Comparison of ENCODE assay signal across 24 mouse cellular contexts in the genomic region with DNA sequence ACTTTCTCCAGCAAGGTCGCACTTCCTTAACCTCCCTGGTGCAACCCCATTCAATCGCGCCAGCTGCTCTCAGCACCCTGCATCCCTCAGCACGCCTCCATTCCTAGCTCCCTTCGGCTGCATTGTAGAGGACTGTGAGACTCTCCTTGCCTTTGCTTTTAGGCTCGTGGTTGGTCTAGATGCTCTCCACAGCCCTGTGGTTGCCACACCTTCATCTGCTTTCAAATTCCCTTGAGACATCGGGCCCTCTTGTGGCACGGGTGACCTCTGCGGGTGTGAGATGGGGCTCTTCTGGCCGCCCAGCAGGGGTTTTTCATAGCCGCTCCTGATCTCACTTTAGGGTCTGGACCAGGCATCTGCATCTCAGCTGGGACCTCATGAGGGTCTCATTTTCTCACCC.
A peak's percentile ranks its signal among the peaks of the same experiment; 100 is the strongest.
DNase-seq lines count a peak whose midpoint lies in the region; ATAC-seq and TF ChIP-seq lines count a peak whose summit lies in the region.
"Had no signal": no experiment of that assay in that cellular context is flagged by ENCODE, and none has a peak within 500 bp of the region (broad histone marks: within the 10 kb centered on the region; RNA-seq: fewer than 3 reads in every experiment).

No protein-coding gene starts in this region.

- WGBS in midbrain, embryonic 15.5 days, result 83% methylated on average over 11 of the region's 11 CpGs
- 77% methylated on average over 11 of the region's 11 CpGs for WGBS in heart, embryonic 10.5 days

- no peaks in the 10 kb centered on the region for H3K36me3 ChIP-seq in CH12.LX (replicated peaks in 1 of 2; ENCODE audit: control insufficient read depth in 1 of 2, insufficient read depth in 1 of 2, low read length in 1 of 2)
- no peaks in the 10 kb centered on the region for H3K36me3 ChIP-seq in midbrain, embryonic 15.5 days (replicated peaks)
- H3K36me3 ChIP-seq in heart, embryonic 10.5 days, result no peaks in the 10 kb centered on the region
- H3K36me3 ChIP-seq: forebrain, embryonic 10.5 days; G1E; heart, embryonic 13.5 days had no signal

- H3K27ac ChIP-seq in CH12.LX (ENCODE audit: insufficient read depth, low read depth), result no peak overlapping the region
- no peak overlapping the region for H3K27ac ChIP-seq in midbrain, embryonic 15.5 days
- no peak overlapping the region for H3K27ac ChIP-seq in heart, embryonic 10.5 days
- H3K27ac ChIP-seq: forebrain, embryonic 10.5 days; forebrain, embryonic 13.5 days; heart, embryonic 13.5 days; hindbrain, embryonic 14.5 days; hindbrain, postnatal 0 days had no signal

- no peaks in the 10 kb centered on the region for H3K79me2 ChIP-seq in CH12.LX (replicated peaks; ENCODE audit: control insufficient read depth, extremely low read depth, insufficient read depth, poor library complexity, severe bottlenecking)

- peaks cover 3% of the 10 kb centered on the region for H3K27me3 ChIP-seq in CH12.LX (replicated peaks)
- no peaks in the 10 kb centered on the region for H3K27me3 ChIP-seq in midbrain, embryonic 15.5 days (replicated peaks)
- H3K27me3 ChIP-seq in heart, embryonic 10.5 days (ENCODE audit: insufficient read depth, poor library complexity, severe bottlenecking), result peaks cover 86% of the 10 kb centered on the region

- H3K4me2 ChIP-seq in CH12.LX (ENCODE audit: insufficient read depth, low read depth, poor library complexity, severe bottlenecking), result peak overlapping the region; percentile 35
- H3K4me2 ChIP-seq in midbrain, embryonic 15.5 days, result no peak overlapping the region
- H3K4me2 ChIP-seq: forebrain, embryonic 13.5 days; heart, embryonic 13.5 days; hindbrain, embryonic 14.5 days had no signal

- dilution Hi-C loops in CH12.LX (cut with MboI; ENCODE audit: extremely low pct_ligation_motif_present, extremely low pct_unique_long_range_greater_than_20kb, low sequenced_read_pairs), result no loop called here

- peak in 1 of 2 experiments; percentile 67; a peak in 2 of 4 replicates for TF ChIP-seq CTCF in CH12.LX (conservative IDR thresholded peaks at IDR 0.05 in 1 of 2, IDR thresholded peaks at IDR 0.05 in 1 of 2; ENCODE audit: low read depth in 2 of 2, low read length in 2 of 2)

- no peak overlapping the region for H3K4me3 ChIP-seq in CH12.LX (replicated peaks in 1 of 3; ENCODE audit: low read depth in 2 of 3, low read length in 2 of 3, poor library complexity in 1 of 3)
- H3K4me3 ChIP-seq in midbrain, embryonic 15.5 days, result no peak overlapping the region
- H3K4me3 ChIP-seq in heart, embryonic 10.5 days, result no peak overlapping the region
- H3K4me3 ChIP-seq: forebrain, embryonic 10.5 days; forebrain, embryonic 13.5 days; heart, embryonic 13.5 days had no signal

- no peak for TF ChIP-seq POLR2A in CH12.LX (IDR thresholded peaks at IDR 0.05; ENCODE audit: low read depth, low read length)

- H3K9me3 ChIP-seq in CH12.LX (replicated peaks; ENCODE audit: low read length), result no peaks in the 10 kb centered on the region
- H3K9me3 ChIP-seq in midbrain, embryonic 15.5 days, result no peaks in the 10 kb centered on the region
- H3K9me3 ChIP-seq in heart, embryonic 10.5 days, result peaks cover 6% of the 10 kb centered on the region; the same call in 1 of the 2 replicates
- H3K9me3 ChIP-seq: forebrain, embryonic 13.5 days; G1E; heart, embryonic 13.5 days had no signal

- DNase-seq in CH12.LX (ENCODE audit: extremely low read depth), result peak; percentile 78
- DNase-seq in ES-CJ7 (ENCODE audit: low read depth, low spot score), result peak; percentile 75
- peak; percentile 75 for DNase-seq in ZHBTc4 (ENCODE audit: low read depth, low spot score)
- DNase-seq in thymus, adult 18-20 months, result no peak
- DNase-seq in heart, embryonic 10.5 days (ENCODE audit: low spot score), result no peak
- DNase-seq: adrenal gland, postnatal 10 days; adrenal gland, postnatal 36 days; cerebellum, adult 18-20 months; cerebellum, adult 9-10 months; cerebellum, postnatal 14 days; gastrocnemius, postnatal 10 days; gastrocnemius, postnatal 36 days; heart, postnatal 14 days; heart, postnatal 4 days had no signal

- no peak overlapping the region for H3K9ac ChIP-seq in CH12.LX (ENCODE audit: insufficient read depth, low read depth)
- no peak overlapping the region for H3K9ac ChIP-seq in midbrain, embryonic 15.5 days
- H3K9ac ChIP-seq: forebrain, embryonic 13.5 days; heart, embryonic 13.5 days; hindbrain, embryonic 14.5 days had no signal

- TF ChIP-seq EP300 in CH12.LX (IDR thresholded peaks at IDR 0.05; ENCODE audit: low read length), result peak; percentile 56

- TF ChIP-seq RAD21 in CH12.LX (IDR thresholded peaks at IDR 0.05; ENCODE audit: low read depth, low read length), result peak; percentile 32

- in situ Hi-C loops in CH12.LX (cut with MboI; ENCODE audit: low pct_ligation_motif_present, low pct_unique_long_range_greater_than_20kb, low sequenced_read_pairs), result no loop called here

- no peak for ATAC-seq in midbrain, embryonic 15.5 days (replicated peaks)
- ATAC-seq: forebrain, embryonic 13.5 days; forebrain, embryonic 16.5 days; hindbrain, postnatal 0 days; inflammation-experienced regulatory T-cells, adult 6 months; intestine, embryonic 16.5 days had no signal

- H3K4me1 ChIP-seq in CH12.LX (ENCODE audit: control insufficient read depth in 1 of 2, insufficient read depth in 2 of 2), result peaks cover 18 to 39% of the 10 kb centered on the region in 2 experiments
- H3K4me1 ChIP-seq in midbrain, embryonic 15.5 days, result peaks cover 41% of the 10 kb centered on the region
- peaks cover 21% of the 10 kb centered on the region for H3K4me1 ChIP-seq in heart, embryonic 10.5 days

TF ChIP-seq in CH12.LX, 34 proteins besides CTCF, POLR2A, EP300 and RAD21:
- TF ChIP-seq TBP (conservative IDR thresholded peaks at IDR 0.05; ENCODE audit: low read depth, low read length), result no peak
- TF ChIP-seq MAX (IDR thresholded peaks at IDR 0.05; ENCODE audit: low read length), result peak; percentile 73
- peak; percentile 94 for TF ChIP-seq BHLHE40 (IDR thresholded peaks at IDR 0.05; ENCODE audit: low read depth, low read length)
- peak; percentile 54 for TF ChIP-seq MXI1 (IDR thresholded peaks at IDR 0.05; ENCODE audit: low read depth, low read length)
- peak; percentile 78 for TF ChIP-seq MAZ (IDR thresholded peaks at IDR 0.05; ENCODE audit: low read depth, low read length)
- peak; percentile 66 for TF ChIP-seq SMC3 (IDR thresholded peaks at IDR 0.05; ENCODE audit: low read depth, low read length)
- peak; percentile 67; the same call in 1 of the 2 replicates for TF ChIP-seq IRF4 (IDR thresholded peaks at IDR 0.05; ENCODE audit: low read depth, low read length)
- TF ChIP-seq KAT2A (IDR thresholded peaks at IDR 0.05; ENCODE audit: insufficient replicate concordance, low read length), result 0 out of 2 replicates have a peak, but pooled peaks have one; percentile 61
- no peak for TF ChIP-seq PAX5 (IDR thresholded peaks at IDR 0.05; ENCODE audit: low read length)
- peak; percentile 64; the same call in 1 of the 2 replicates for TF ChIP-seq MEF2A (IDR thresholded peaks at IDR 0.05; ENCODE audit: borderline replicate concordance, low read depth, low read length)
- 0 out of 2 replicates have a peak, but pooled peaks have one; percentile 42 for TF ChIP-seq ELF1 (IDR thresholded peaks at IDR 0.05; ENCODE audit: low read depth, low read length)
- TF ChIP-seq TCF12 (IDR thresholded peaks at IDR 0.05; ENCODE audit: low read depth, low read length), result peak; percentile 68
- TF ChIP-seq ZKSCAN1 (IDR thresholded peaks at IDR 0.05; ENCODE audit: borderline replicate concordance, low read depth, low read length), result no peak
- TF ChIP-seq ETS1 (conservative IDR thresholded peaks at IDR 0.05; ENCODE audit: low read depth, low read length), result peak; percentile 66
- TF ChIP-seq NELFE (IDR thresholded peaks at IDR 0.05; ENCODE audit: low read depth, low read length), result peak; percentile 29; the same call in 1 of the 2 replicates
- TF ChIP-seq NRF1 (IDR thresholded peaks at IDR 0.05; ENCODE audit: low read depth, low read length), result 0 out of 2 replicates have a peak, but pooled peaks have one; percentile 9
- 0 out of 2 replicates have a peak, but pooled peaks have one; percentile 33 for TF ChIP-seq MYC (IDR thresholded peaks at IDR 0.05; ENCODE audit: low read depth, low read length)
- TF ChIP-seq SIN3A (IDR thresholded peaks at IDR 0.05; ENCODE audit: low read length), result peak; percentile 55; the same call in 1 of the 2 replicates
- no peak; the same call in 1 of the 2 replicates for TF ChIP-seq RCOR1 (conservative IDR thresholded peaks at IDR 0.05; ENCODE audit: low read depth, low read length)

Comparison
In these comparisons a context has a peak if more than half of its experiments do, and no peak if none do; other contexts are left out.
1. DNase-seq: peak in CH12.LX (single experiment), ES-CJ7 (single experiment) and ZHBTc4 (single experiment); none in thymus, adult 18-20 months (0 of 2) and heart, embryonic 10.5 days (single experiment).